Mouse (Mus musculus) erythroblast, embryonic 14.5 days (primary cell): ENCODE measurements at regions not wholly inside any gene's neighbourhood (a gene's known extent, or its start where the extent isn't known, plus 50 kb on each side); places are given as distances from the start of the nearest gene placed in this dataset.

ENCODE experiments used
- GATA1 ChIP-seq: IDR thresholded peaks from 2 replicates; pipeline ENCODE4 v1.6.1; 2012; ENCODE audit warnings: low read length, inconsistent platforms, mixed read lengths
- TAL1 ChIP-seq: IDR thresholded peaks from 3 replicates; pipeline ENCODE4 v1.6.1; 2012; ENCODE audit warnings: low read length, inconsistent platforms, mixed read lengths

- TF ChIP-seq TAL1 (no peak), GATA1 (no peak)
Measured at GRCm38 (mm10) chr2:171677998-171678397, 365.3 kb downstream of the Cbln4 start.
